Mouse (Mus musculus) activated CD4-positive, CD25-positive, alpha-beta regulatory T cell, adult 4 months (primary cell): ENCODE data around the gene Tcf7l1. TPM values are rescaled to one million over a fixed set of nuclear protein-coding genes. Genes with fewer than 3 reads are reported as not detected.

Source experiments
- ATAC-seq: one replicate; pipeline ENCODE4 v1.8.0; 2017
- polyA plus RNA-seq, 2 experiments: library from polyadenylated mRNA; unstranded; fragments of 100-300 nt; shearing (Covaris generic); gene quantifications; one replicate each; pipeline ENCODE4 v1.2.1; 2017

Tcf7l1 gene
- polyA plus RNA-seq, 2 experiments from 2014 or later = 0.40 to 0.75 TPM

- no peak for ATAC-seq
Observed at GRCm38 (mm10) chr6:72783780-72784179, 5.3 kb downstream of the Tcf7l1 start.

GRCm38 (mm10) chr6:72778779-72779776 lies 10.0 kb downstream of the Tcf7l1 start:
- no peak for ATAC-seq

- ATAC-seq = no peak
Observed at GRCm38 (mm10) chr6:72777212-72777611, 11.8 kb downstream of the Tcf7l1 start.

GRCm38 (mm10) chr6:72774275-72774674 lies 14.8 kb downstream of the Tcf7l1 start:
- ATAC-seq = no peak

- ATAC-seq = no peak
Observed at GRCm38 (mm10) chr6:72769915-72770776, 18.9 kb downstream of the Tcf7l1 start.

GRCm38 (mm10) chr6:72769343-72769742 lies 19.7 kb downstream of the Tcf7l1 start:
- no peak for ATAC-seq

- ATAC-seq = no peak
Observed at GRCm38 (mm10) chr6:72768804-72769203, 20.2 kb downstream of the Tcf7l1 start.

- ATAC-seq = no peak
Observed at GRCm38 (mm10) chr6:72768097-72768496, 21.0 kb downstream of the Tcf7l1 start.

- ATAC-seq = no peak
Observed at GRCm38 (mm10) chr6:72763616-72764015, 25.4 kb downstream of the Tcf7l1 start.

GRCm38 (mm10) chr6:72761645-72762044 lies 27.4 kb downstream of the Tcf7l1 start:
- ATAC-seq = no peak

GRCm38 (mm10) chr6:72758239-72759017 lies 30.6 kb downstream of the Tcf7l1 start:
- no peak for ATAC-seq

- no peak for ATAC-seq
Observed at GRCm38 (mm10) chr6:72755267-72755889, 33.7 kb downstream of the Tcf7l1 start.

- no peak for ATAC-seq
Observed at GRCm38 (mm10) chr6:72754215-72754614, 34.8 kb downstream of the Tcf7l1 start.

- no peak for ATAC-seq
Observed at GRCm38 (mm10) chr6:72753782-72754181, 35.3 kb downstream of the Tcf7l1 start.

- no peak for ATAC-seq
Observed at GRCm38 (mm10) chr6:72752824-72753223, 36.2 kb downstream of the Tcf7l1 start.

- ATAC-seq = no peak
Observed at GRCm38 (mm10) chr6:72751210-72751609, 37.8 kb downstream of the Tcf7l1 start.

GRCm38 (mm10) chr6:72748882-72749437 lies 40.1 kb downstream of the Tcf7l1 start:
- no peak for ATAC-seq

- no peak for ATAC-seq
Observed at GRCm38 (mm10) chr6:72748421-72748820, 40.6 kb downstream of the Tcf7l1 start.

- ATAC-seq = no peak
Observed at GRCm38 (mm10) chr6:72747814-72748213, 41.2 kb downstream of the Tcf7l1 start.

- ATAC-seq = no peak
Observed at GRCm38 (mm10) chr6:72747156-72747555, 41.9 kb downstream of the Tcf7l1 start.

GRCm38 (mm10) chr6:72745781-72746180 lies 43.3 kb downstream of the Tcf7l1 start:
- no peak for ATAC-seq
